Comparison of ENCODE assay signal across 8 mouse cellular contexts in the genomic region with DNA sequence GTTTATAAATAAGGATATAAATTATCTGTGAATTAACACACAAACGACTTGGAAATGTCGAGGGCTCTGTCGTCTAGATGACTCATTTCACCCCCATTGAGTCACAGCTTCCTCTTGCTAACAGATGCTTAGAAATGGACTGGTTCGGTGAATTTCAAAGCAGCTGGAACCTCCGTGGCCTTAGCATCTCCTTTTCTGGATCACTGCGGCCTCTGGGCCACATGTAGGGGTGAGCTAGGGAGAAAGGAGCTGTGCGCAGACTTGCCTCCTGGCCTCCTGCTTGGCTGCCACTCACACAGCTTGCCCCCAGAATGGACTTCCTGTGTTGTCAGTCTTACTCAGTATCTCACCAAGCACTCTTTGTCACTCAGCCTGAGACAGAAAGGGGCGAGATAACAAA. TPM values are rescaled to one million over a fixed set of nuclear protein-coding genes. Genes with fewer than 3 reads are reported as not detected.
DNase-seq lines count a peak whose midpoint lies in the region; ATAC-seq lines count a peak whose summit lies in the region.

No protein-coding gene starts in this region.

- H3K9me3 ChIP-seq in embryonic facial prominence, embryonic 14.5 days (ENCODE audit: control insufficient read depth, low read length), result no peaks in the 10 kb centered on the region
- no peaks in the 10 kb centered on the region for H3K9me3 ChIP-seq in liver, embryonic 11.5 days (ENCODE audit: control insufficient read depth, low read length)

- 24% methylated on average over 8 of the region's 8 CpGs for WGBS in embryonic facial prominence, embryonic 14.5 days
- 8% methylated on average over 8 of the region's 8 CpGs for WGBS in liver, embryonic 11.5 days

- peak overlapping the region; percentile 24; the same call in 1 of the 2 replicates for H3K27ac ChIP-seq in embryonic facial prominence, embryonic 14.5 days (replicated peaks; ENCODE audit: low read depth, low read length)
- H3K27ac ChIP-seq in liver, embryonic 11.5 days (ENCODE audit: low read depth, low read length), result no peak overlapping the region

- H3K9ac ChIP-seq in embryonic facial prominence, embryonic 14.5 days (ENCODE audit: low read depth, low read length), result no peak overlapping the region
- no peak overlapping the region for H3K9ac ChIP-seq in liver, embryonic 11.5 days (ENCODE audit: low read depth, low read length)

- no peaks in the 10 kb centered on the region for H3K36me3 ChIP-seq in embryonic facial prominence, embryonic 14.5 days (ENCODE audit: control insufficient read depth, insufficient read depth, low read length)
- H3K36me3 ChIP-seq in liver, embryonic 11.5 days (ENCODE audit: control insufficient read depth, insufficient read depth, low read length), result no peaks in the 10 kb centered on the region

- no peak overlapping the region for H3K4me3 ChIP-seq in embryonic facial prominence, embryonic 14.5 days (ENCODE audit: low read depth, low read length)
- H3K4me3 ChIP-seq in liver, embryonic 11.5 days (ENCODE audit: low read depth, low read length), result no peak overlapping the region

- H3K4me2 ChIP-seq in embryonic facial prominence, embryonic 14.5 days (ENCODE audit: low read depth, low read length), result 0 out of 2 replicates have a peak overlapping the region, but pooled peaks have one; percentile 15
- H3K4me2 ChIP-seq in liver, embryonic 11.5 days, result peak overlapping the region; percentile 14; the same call in 1 of the 2 replicates

- ATAC-seq in CD4-positive, CD25-positive, alpha-beta regulatory T cell, adult 4 months, result no peak
- no peak for ATAC-seq in embryonic facial prominence, embryonic 14.5 days (ENCODE audit: low read depth)
- ATAC-seq in liver, embryonic 11.5 days (replicated peaks; ENCODE audit: low FRiP score), result peak; percentile 57; the same call in 1 of the 2 replicates
- ATAC-seq in erythroid progenitor cell, adult 5-6 weeks (replicated peaks; ENCODE audit: low FRiP score, poor library complexity, severe bottlenecking), result no peak

- peaks cover 10% of the 10 kb centered on the region for H3K4me1 ChIP-seq in embryonic facial prominence, embryonic 14.5 days (ENCODE audit: control insufficient read depth, insufficient read depth, low read length)
- peaks cover 9% of the 10 kb centered on the region; the same call in 1 of the 2 replicates for H3K4me1 ChIP-seq in liver, embryonic 11.5 days (replicated peaks; ENCODE audit: control insufficient read depth, insufficient read depth, low read length)

- 0 out of 2 replicates have a peak, but pooled peaks cover 4% of the 10 kb centered on the region for H3K27me3 ChIP-seq in embryonic facial prominence, embryonic 14.5 days (replicated peaks; ENCODE audit: control insufficient read depth, insufficient read depth, low read length)
- 0 out of 2 replicates have a peak, but pooled peaks cover 3% of the 10 kb centered on the region for H3K27me3 ChIP-seq in liver, embryonic 11.5 days (replicated peaks; ENCODE audit: control insufficient read depth, insufficient read depth, low read length)

- DNase-seq in CD4-positive, CD25-positive, alpha-beta regulatory T cell, adult 2 months (ENCODE audit: low read depth, low spot score), result peak; percentile 6
- DNase-seq in B cell, adult 2 months, result peak; percentile 32 to 42
- DNase-seq in embryonic facial prominence, embryonic 14.5 days (ENCODE audit: low spot score), result peak; percentile 27
- DNase-seq in liver, embryonic 11.5 days (ENCODE audit: low spot score), result no peak
- no peak for DNase-seq in layer of hippocampus, postnatal 25 days (ENCODE audit: extremely low spot score in 1 of 2, low spot score in 1 of 2)
- DNase-seq in testis, postnatal 14 days (ENCODE audit: low spot score), result no peak

RNA-seq across cellular contexts. Expression of a gene that starts 26.3 kb away (rescaled TPM):
- polyA plus RNA-seq in CD4-positive, CD25-positive, alpha-beta regulatory T cell, adult 4 months (2017; shearing (Covaris generic)), result under 1 TPM in 1 of 2 experiments, not detected in 1; 0.29 TPM
- 53.9 and 65.2 TPM in 2 replicates for polyA plus RNA-seq in embryonic facial prominence, embryonic 14.5 days (2014; fragmentation: Nextera tagmentation; extraction: Ambion mirVana)
- 13.5 and 15.3 TPM in 2 replicates for polyA plus RNA-seq in liver, embryonic 11.5 days (2014; fragmentation: Nextera tagmentation; extraction: Ambion mirVana)
- total RNA-seq in erythroid progenitor cell, adult 5-6 weeks (2015; ENCODE audit: low replicate concordance), result 5.0 and 5.9 TPM in 2 replicates
- 4.6 TPM in 1 of 2 replicates, not detected in the other for total RNA-seq in erythroid progenitor cell, adult 5-6 weeks (2017; ENCODE audit: low replicate concordance)
- total RNA-seq in layer of hippocampus, postnatal 25 days (2021), result 10 to 100 TPM; 66.5 to 78.6 TPM

Comparison
In these comparisons a context has a peak if more than half of its experiments do, and no peak if none do; other contexts are left out.
1. DNase-seq: peak in CD4-positive, CD25-positive, alpha-beta regulatory T cell, adult 2 months (single experiment), B cell, adult 2 months (2 of 2) and embryonic facial prominence, embryonic 14.5 days (single experiment); none in liver, embryonic 11.5 days (single experiment), layer of hippocampus, postnatal 25 days (0 of 2) and testis, postnatal 14 days (single experiment).
2. RNA of a gene that starts 26.3 kb away (polyA plus RNA-seq): 53.9 to 65.2 TPM in embryonic facial prominence, embryonic 14.5 days and 13.5 to 15.3 TPM in liver, embryonic 11.5 days; 0.29 TPM in CD4-positive, CD25-positive, alpha-beta regulatory T cell, adult 4 months; every median in the first group is over 10 times any median in the second.